Mouse (Mus musculus): ENCODE data around the gene Trp73.

Gene Trp73

DNA sequence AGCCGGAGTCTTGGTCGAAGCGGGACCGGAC, at the start of gene Trp73:
Trp73 (minus strand) TSS at position 27 of the 31 bp plus-strand sequence.
- no peak for DNase-seq

DNA sequence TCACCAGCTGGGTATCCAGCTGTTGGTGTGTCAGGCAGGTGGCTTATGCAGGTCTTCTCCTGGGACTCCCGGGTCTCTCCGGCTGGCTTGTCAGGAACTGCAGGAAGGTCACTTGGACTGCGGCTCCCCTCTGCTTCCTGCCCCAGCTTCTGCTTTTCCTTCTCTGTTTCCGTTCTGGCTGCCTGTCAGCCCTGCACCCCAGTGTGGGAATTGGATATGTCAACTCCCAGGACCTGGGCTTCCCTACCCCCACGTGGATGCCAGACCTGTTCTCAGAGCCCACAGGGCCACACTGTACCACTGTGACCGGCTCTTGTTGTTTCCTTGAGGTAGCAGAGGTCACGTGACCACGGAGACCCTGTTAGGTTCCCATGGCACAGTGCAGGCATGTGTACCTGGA, 48.9 kb upstream of the Trp73 start:
- no peak for DNase-seq

DNA sequence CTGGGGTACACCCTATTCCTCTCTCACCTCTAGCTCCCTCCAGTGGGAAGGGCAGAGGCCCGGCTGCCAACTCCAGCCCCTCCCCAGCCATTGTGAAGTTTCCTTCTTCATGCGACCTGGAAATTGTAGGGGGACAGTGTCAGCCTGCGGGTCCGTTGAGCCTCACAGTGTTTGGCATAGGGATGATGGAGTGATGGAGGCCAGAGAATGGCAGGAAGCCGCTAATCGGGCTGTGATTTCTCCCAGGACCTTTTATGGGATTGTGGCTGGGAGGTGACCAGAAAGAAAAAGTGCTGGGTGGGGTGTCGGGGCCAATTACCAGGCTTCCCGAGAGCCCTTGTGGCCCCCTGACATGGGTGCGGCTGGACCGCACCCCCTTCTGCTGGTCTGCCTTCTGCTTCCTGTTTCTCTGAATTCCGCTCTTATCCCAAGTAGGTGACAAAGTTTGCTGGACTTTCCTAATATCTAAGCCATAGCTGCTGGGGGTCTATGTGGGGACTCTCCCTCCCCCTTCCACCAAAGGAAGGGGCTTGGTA, 46.1 kb upstream of the Trp73 start:
- no peak for DNase-seq

DNA sequence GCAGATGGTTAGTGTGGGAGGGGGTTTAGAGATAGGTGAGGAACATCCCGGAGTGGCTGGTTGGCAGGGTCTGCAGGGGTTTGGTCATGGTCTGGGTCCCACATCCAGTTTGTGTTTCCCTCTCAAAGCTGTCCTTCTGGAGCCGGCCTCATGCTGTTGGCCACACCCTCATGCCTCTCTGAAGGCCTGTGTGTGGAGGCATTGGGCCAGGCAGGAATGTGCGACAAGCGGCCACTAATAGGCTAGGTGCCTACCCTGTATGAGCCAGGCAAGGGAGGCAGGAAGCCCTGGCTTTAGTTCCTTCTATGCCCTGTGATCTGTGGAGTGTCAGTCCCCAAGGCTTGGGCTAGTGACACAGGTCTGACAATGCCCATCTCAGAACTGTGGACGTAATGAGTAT, 45.0 kb upstream of the Trp73 start:
- DNase-seq: no peak

DNA sequence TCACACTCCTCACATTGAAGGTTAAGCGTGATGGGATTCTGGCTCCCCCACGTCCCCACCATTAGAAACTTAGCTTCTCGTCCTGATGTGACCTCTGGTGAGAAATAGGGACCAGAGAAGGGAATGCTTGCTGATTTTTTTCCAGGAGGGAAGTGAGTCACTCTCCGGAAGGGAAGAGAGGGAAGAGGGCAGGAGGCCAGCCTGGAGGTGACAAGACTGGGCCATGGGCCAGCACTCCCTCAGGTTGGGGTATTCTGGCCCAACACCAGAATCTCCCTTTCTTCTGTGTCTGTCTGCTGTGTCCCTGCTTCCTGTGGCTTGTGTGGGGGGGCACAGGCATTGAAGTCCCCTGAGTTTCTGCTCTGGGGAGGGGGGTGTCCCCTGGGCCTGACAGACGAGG, 43.6 kb upstream of the Trp73 start:
- DNase-seq: no peak

DNA sequence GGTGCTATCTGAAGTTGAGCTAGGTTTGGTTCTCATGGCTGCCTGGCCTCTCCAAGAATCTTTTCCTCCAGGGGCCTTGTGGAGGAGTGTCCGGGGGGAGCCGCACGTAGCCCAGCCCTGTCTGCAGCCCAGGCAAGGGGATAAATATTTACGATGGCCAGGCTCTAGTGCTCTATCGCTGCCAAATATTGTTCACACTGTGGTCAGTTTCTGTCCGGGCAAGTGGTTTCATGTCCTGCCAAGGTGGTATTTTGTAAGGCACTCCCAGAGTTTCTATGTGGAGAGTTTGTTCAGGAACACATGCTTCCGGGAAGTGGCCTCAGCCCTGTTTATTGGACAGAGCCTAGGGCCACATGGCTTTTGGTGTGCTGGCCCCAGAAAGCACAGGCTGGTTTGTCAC, 41.0 kb upstream of the Trp73 start:
- DNase-seq: no peak

DNA sequence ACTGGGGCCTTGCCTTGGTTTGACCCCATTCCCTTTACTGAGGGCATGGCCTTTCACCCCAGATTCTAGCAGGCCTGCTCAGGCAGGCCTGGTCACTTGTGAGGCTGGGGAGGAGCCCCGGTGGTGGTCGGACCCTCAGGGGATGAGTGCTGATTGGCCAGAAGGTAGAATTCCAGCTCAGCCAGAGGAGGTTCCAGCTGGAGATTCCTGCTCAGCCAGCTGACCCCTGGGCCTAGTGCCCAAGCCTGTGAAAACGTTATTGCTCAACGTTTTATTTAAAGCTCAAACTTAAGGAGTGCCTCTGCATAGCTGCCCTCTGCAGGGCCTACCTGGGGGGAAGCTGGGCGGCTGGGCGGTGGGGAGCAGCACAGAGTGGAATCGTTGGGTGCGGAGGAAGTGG, 37.2 kb upstream of the Trp73 start:
- DNase-seq: no peak

DNA sequence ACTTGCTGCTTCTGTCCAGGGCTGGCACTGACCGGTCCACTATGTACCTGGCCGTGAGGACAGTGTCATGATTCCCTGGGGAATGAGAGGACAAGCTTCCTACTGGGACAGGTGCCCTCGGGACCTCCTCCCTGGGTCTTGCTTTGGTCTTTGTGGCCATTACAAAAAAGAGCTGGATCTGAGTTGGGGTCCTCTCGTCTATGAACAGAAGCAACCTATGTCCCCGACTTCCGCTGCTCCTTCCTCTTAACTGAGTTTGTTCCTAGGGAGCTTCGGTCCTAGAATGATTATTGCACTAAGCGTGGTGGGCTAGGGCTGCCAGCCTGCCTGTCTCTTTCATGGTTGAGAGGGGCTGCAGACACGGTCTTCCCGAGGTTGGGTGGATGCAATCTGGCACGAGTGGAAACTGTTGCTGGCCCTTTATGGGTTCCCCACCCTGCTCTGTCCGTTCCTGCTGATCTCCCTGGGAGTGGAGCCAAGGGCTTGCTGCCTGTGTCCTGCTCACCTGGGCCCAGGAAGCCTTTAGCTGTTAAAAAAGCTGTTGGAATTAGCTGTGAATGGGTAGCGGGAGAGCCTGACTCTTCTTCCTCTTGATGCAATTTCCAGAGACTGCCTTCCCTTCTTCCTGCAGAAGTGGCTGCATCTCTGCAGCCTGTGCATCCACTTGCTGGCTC, 32.1 kb upstream of the Trp73 start:
- no peak for DNase-seq

DNA sequence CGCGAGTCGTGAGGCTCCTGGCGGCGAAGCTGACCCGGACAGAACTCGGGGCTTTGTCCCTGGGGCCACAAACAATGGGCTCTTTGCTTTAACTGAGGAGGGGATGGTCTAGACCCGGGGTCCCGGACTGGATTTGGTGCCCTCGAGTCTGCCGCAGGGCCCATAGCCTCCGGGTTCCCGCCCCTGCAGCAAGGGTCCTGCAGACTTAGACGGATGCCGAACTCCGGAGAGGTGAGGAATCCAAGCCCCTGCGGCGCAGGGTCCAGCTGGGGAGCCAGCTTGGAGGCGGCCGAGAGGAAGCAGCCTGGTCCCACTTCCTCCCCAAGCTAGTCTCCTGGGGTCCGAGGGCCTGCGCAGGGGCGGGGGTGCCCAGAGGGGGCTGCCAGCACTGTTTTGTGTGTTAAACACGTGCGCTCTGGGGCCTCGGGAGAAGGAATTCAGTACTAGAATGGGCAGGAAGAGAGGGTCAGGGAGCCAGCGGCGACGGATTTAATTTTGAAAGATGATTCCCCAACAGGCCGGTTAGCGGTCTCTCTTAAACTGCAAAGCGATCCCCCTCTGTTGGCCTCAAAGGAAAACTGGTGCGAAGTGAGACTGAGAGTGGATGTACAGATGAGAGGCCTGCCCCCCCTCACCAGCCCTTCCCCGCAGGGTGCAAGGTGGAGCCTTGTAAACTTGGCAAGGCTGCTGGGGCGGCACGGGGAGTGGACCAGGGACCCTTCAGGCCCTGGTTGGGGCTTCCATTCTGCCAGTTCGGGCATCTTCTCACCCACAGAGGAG, 31.3 kb upstream of the Trp73 start:
- DNase-seq: no peak

DNA sequence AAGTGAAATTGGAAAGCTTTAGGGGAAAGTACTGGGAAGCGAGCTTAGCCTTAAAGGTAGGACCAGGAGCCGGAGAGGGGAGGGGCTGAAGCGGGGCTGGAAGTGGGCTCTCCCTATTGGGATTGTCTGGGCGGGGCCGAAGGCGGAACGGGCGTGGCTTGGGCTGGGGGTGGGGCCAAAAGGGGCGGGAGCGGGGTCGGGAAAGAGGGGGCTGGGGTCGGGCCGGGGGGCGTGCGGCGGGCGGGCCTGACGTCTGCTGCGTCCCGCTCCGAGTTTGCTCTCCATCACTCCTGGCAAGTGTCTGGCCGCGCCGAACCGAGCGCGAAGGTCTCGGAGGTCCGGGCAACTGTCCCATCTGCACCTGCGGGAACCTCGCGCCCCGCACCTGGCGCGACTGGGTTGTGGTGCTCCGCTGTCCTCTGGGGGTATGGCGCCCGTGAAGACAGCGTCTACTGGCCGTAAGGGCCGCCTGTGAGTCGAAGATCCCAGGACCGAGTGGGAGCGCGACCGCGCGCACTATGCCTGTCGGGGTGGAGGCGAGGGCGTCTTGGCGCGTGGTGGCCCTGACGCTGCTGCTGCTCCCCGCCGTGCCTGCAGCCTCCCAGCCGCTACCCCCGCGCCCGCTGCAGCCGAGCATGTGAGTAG, 30.6 kb upstream of the Trp73 start, which contains the start of gene Megf6:
Megf6 (plus strand) TSS at position 225 of the 645 bp plus-strand sequence.
- no peak for DNase-seq

DNA sequence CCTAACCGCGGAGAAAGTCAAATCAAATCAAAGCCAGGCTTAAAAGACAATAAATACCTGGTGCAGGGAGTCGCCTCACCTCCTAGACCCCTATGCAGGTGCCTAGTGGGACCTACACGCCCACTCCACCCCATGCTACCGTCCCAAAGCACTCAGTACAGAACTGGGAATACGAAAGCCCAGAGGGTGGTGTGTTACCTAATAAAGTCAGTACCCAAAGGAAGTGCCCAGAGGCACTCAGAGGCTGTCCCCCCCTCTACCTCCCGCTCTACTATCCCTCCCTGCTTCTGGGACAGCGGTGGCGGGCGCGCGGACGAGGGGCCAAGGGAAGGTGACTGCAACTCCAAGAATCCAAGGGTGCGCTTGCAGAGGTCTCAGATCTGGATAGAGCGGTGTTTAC, 30.0 kb upstream of the Trp73 start:
- no peak for DNase-seq

DNA sequence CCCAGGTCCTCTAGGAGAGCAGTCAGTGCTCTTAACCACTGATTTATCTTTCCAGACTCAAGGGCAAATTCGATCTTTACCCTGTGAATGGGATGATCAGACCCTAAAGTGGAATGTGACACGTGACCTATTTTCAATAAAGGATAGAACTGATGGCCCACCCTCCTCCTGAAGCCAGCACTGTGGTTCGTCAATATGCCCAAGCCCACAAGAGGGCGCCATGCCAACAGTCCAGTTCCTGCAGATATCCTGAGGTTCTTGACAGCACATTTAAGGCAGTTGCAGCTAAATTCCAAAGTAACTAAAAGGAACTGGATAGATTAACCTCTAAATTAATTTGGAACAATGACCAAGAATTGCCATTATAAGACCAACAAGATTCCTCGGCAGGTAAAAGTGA, 27.0 kb upstream of the Trp73 start:
- DNase-seq: no peak

DNA sequence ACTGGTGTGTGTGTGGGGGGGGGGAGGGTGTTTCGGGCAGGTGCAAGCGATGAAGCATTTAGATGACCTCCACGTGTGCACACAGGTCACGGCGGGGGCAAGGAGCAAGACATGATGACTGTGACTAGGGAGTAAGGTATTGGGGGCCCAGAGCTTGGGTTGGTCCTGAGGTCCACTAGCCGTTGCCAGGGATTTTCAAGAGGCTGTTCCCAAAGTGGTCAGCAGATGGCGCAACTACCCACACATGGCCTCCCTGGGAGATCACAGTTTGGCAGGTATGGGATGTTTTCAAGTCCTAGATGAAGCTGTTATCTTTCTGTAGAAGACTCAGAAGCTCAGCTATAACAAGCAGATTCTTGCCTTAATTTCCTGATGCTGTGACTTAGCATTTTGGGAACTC, 23.3 kb upstream of the Trp73 start:
- DNase-seq: peak; percentile 73

DNA sequence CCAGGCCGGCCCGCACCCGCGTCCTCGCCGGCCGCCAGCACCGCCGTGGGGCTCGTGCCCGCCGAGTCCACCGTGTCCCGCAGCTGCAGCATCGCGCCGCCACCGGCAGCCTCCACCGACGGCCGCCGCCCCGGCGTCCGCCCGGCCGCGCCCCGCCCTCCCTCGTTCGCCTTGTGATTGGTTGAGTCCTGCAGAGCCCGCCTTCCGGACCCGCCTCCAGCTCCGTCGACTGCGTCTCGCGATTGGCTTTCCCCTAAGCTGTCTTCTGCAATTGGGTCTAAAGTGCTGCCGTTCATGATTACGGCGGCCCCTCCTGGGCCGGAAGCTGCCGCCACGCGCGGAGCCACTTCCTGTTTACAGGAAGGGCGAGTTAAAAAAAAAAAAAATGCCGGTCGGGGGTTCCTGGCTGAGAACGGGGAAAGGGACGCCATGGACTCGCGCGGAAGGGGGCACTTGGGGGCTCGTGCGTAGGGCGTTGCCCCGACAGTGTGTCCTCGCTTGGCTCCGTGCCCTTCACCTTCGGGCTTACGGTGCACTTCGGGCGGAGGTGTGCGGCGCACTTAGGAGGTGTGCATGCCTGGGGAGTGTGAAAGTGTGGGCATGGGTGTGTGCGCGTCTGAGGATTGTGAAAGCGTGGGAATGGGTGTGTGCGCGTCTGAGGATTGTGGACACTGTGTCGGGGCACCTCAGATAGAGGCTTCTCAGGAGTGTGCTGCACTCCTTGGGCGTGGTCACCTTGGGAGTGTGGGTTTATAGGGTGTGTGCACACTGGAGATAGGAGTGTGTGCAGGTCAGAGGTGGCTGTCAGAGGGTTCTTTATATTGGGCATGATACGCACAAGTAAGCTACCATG, 20.8 kb upstream of the Trp73 start, which contains the start of gene Tprgl:
Tprgl (minus strand) TSS at position 129 of the 853 bp plus-strand sequence.
- peak; percentile 97 for DNase-seq

DNA sequence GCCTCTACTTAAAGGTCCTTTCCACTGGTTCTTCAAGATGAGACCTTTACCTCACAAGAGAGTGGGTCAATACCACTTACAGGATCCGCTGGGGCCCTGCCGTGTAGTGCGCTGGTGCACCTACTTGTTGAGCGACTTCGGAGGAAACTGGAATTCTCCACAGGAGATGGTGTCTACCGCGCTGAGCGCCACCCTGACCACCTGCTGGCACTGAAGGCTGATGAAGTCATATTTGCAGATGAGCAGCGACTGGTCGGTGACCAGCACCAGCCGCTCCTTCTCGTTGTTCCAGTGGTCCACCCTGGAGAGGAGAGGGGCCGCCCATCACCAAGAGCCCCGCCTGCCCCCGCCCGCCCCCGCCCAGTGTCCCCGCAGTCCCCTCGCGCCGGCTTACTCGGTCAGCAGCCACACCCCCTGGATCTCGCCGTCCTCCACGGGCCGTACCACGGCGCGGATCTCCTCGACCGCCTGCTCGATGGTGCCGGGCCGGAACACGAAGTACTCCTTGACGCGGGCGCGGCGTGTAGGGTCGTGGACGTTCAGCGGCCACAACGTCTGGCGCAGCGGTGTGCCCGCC, 20.0 kb upstream of the Trp73 start:
- peak; percentile 76 for DNase-seq

DNA sequence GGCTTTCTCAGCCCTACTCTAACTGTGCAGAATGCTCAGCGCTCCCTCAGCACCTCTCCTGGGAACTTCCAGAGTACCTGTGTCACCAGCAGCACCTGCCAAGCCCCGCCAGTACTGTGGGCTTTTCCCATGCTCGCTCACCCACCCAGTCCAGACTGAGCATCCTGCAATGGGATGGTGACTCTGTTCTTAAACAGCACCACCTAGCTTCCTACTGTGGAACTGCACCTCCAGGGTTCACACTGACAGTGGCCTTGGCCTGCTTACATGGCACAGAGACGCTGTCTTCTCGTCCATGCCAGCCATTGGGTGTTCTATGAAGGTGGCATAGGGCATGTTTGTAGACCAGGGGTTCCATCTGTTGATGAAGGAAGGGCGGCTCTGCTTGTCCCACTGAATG, 19.0 kb upstream of the Trp73 start:
- DNase-seq: peak; percentile 87

DNA sequence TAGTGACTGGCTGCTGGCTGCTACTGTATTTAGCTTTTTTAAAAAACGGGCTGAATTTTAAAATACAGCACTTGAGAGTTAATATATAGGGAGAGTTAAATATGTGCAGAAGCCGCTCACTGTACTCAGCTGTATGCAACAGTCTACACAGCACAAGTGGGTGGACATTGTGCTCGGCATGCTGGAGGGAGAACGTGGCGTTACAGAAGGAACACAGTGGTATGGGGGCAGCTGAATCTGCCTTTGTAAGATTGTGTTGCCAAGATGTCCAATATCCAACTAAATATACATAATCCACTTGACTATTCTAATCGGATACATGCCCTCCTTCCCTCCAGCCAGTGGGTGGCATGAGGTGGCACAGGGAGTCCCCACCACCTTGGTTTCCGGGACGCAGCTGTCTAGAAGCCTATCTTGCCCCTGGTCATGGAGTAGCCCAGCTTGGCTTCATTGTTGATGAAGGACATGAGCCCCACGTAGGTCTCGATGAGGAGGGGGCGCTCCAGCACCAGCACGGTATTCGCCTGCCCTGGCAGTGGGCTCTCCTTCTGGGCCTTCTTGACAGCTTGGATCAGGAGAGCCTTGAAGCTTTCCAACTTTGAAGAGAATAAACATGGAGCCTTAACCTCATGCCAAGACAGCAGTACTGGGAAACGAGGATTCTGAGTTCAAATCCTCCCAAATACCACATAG, 18.1 kb upstream of the Trp73 start:
- peak; percentile 59 for DNase-seq

DNA sequence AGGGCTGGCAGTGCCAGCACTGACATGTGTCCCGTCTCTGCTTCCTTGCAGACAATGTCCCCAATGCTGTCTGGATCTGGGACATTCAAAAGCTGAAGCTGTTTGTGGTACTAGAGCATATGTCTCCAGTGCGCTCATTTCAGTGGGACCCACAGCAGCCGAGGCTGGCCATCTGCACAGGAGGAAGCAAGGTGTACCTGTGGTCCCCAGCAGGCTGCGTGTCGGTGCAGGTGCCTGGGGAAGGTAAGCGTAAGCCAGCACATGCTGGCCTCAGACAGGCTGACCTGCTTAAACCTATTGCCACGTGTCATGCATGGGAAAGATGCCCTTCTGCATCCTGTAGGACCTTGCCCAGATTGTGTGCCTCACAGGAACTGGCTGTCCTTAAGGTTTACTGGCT, 16.0 kb upstream of the Trp73 start:
- DNase-seq: no peak

DNA sequence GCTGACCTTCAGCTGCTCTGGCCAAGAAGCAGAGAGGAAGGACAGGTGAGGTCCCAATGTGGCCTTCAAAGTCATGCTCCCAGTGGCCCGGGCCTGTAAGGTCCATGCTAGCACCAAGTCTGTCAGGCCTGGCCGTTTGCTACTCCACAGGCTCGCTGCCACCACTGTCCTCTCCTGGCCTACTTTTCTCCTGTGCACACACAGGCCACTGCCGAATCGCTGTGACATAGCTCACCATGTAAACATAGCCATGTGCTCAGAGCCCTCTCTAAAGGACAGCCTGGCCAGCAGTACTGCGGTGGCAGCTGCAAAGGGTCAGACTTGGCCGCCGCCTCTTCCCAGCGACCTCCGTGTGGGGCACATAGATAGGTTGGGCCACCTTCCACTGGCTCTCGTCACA, 14.1 kb upstream of the Trp73 start:
- no peak for DNase-seq

DNA sequence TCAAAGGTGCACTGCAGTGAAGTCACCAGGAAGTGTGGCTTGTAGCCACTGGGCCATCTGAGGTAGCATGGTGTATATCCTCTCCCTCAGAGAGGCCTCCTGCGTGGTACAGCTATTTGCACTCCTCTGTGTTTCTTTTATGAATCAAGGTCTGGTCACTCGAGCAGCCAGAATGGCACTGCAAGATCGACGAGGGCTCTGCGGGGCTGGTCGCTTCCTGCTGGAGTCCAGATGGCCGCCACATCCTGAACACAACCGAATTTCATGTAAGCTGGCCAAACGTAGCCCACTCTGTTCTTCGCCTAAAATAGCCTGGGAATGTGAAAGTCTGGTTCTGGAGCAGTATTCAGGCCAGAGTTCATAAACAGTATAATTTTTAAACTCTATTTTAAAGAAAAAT, 6.3 kb upstream of the Trp73 start:
- DNase-seq: peak; percentile 82

DNA sequence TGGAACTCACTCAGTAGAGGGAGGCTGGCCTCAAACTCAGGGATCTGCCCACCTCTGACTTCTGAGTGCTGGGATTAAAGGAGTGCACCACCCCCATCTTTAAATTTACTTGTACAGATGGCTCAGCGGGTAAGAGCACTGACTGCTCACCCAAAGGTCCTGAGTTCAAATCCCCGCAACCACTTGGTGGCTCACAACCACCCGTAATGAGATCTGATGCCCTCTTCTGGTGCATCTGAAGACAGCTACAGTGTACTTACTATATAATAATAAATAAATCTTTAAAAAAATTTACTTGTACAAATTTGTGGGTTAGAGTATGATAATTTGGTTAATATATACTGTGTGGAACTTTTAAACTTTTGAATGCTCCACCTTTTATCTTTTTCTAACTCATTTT, 4.7 kb upstream of the Trp73 start:
- no peak for DNase-seq

DNA sequence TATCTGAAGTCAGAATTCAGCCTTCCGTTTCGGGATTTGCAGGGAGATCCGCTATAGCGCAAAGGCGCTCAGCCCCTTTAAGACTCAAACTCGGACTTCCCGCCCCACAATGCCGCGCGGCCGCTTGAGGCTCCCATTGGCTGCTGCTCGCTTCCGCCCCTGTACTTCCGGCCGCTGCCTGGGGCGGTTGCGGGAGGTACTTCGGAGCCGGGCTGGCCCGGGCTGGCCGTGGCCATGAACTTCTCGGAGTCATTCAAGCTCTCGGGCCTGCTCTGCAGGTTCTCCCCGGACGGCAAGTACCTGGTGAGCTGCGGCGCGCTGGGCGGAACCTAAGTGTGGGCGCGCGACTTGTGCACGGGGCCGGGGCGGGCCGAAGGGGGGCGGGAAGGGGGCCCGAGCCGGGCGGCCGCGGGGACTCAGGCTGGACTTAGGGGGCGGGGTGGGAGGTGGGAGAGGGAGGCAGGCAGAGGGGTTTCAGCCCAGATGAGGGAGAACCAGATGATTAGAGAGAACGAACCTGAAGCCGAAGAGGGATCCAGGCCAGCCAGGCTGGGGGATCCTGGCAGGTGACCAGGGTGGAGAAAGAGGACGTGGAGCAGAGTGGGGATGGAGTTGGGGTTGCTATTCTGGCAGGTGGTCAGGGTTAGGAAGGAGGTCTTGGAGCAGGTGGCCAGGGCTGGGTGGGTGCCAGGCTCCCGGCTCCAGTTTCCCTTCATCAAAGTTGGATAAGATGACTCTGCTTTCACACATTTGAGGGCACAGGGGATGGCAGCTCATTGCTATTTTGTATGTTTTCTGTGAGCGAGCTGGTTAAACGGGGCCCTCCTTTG, 2.4 kb upstream of the Trp73 start, which contains the start of gene Wrap73:
Wrap73 (plus strand) TSS at position 162 of the 830 bp plus-strand sequence.
- peak; percentile 91 for DNase-seq
